Mouse (Mus musculus) MEL (cell line): ENCODE results near the gene Tnrc18. TPM values are rescaled to one million over a fixed set of nuclear protein-coding genes. Genes with fewer than 3 reads are reported as not detected.

Source experiments
- DNase-seq: peaks from one replicate; pipeline ENCODE4 v3.0.0; 2011; ENCODE audit warnings: low read depth, low spot score
- H3K27ac ChIP-seq: 2 replicates; pipeline ENCODE4 v1.5.1; 2012; ENCODE audit warnings: low read depth, mild to moderate bottlenecking, control low read depth, low read length, moderate library complexity; ENCODE audit not compliant: control insufficient read depth
- H3K27me3 ChIP-seq, 2 experiments: fragments of 150-350 bp in 1 of 2; sonication (generic) in 1 of 2; 2 replicates each; pipeline ENCODE4 v1.6.1; 2012; ENCODE audit warnings: low read length in 2 of 2, mild to moderate bottlenecking in 2 of 2, improper control_type of control experiment in 1 of 2, moderate library complexity in 1 of 2; ENCODE audit not compliant: insufficient read depth in 2 of 2, control insufficient read depth in 1 of 2
- H3K36me3 ChIP-seq, 2 experiments: 2 replicates each; pipeline ENCODE4 v1.6.1; 2012 to 2014; ENCODE audit warnings: low read length in 2 of 2, improper control_type of control experiment in 1 of 2, inconsistent platforms in 1 of 2, mild to moderate bottlenecking in 1 of 2; ENCODE audit not compliant: insufficient read depth in 2 of 2, control insufficient read depth in 1 of 2
- H3K4me1 ChIP-seq, 2 experiments: fragments of 150-350 bp in 1 of 2; sonication (generic) in 1 of 2; 2 replicates each; pipeline ENCODE4 v1.6.1; 2012; ENCODE audit warnings: low read length in 2 of 2, improper control_type of control experiment in 1 of 2, mild to moderate bottlenecking in 1 of 2; ENCODE audit not compliant: insufficient read depth in 2 of 2, control insufficient read depth in 1 of 2
- H3K4me3 ChIP-seq, 2 experiments: fragments of 150-350 bp in 1 of 2; sonication (generic) in 1 of 2; 2 replicates each; pipeline ENCODE4 v1.5.1; 2012; ENCODE audit warnings: low read depth in 2 of 2, low read length in 2 of 2, mild to moderate bottlenecking in 2 of 2, moderate library complexity in 2 of 2, control low read depth in 1 of 2, improper control_type of control experiment in 1 of 2; ENCODE audit not compliant: control insufficient read depth in 1 of 2, insufficient read depth in 1 of 2
- H3K79me2 ChIP-seq: 2 replicates; pipeline ENCODE4 v1.6.1; 2012; ENCODE audit warnings: mild to moderate bottlenecking, low read length, moderate library complexity; ENCODE audit not compliant: control insufficient read depth, poor library complexity, insufficient read depth
- H3K9ac ChIP-seq: 2 replicates; pipeline ENCODE4 v1.6.1; 2012; ENCODE audit warnings: low read depth, mild to moderate bottlenecking, control low read depth, low read length, moderate library complexity; ENCODE audit not compliant: control insufficient read depth, poor library complexity, severe bottlenecking
- H3K9me3 ChIP-seq: fragments of 150-350 bp; sonication (generic); replicated peaks from 2 replicates; pipeline ENCODE4 v1.6.1; 2012; ENCODE audit warnings: mild to moderate bottlenecking, low read length, improper control_type of control experiment, moderate library complexity; ENCODE audit not compliant: insufficient read depth
- EP300 ChIP-seq, 2 experiments: IDR thresholded peaks; 2 replicates each; pipeline ENCODE4 v1.6.1; 2011; ENCODE audit warnings: improper control_type of control experiment in 2 of 2, low read length in 2 of 2, low read depth in 1 of 2, mild to moderate bottlenecking in 1 of 2
- ETS1 ChIP-seq: IDR thresholded peaks from 2 replicates; pipeline ENCODE4 v1.6.1; 2012; ENCODE audit warnings: low read depth, mild to moderate bottlenecking, inconsistent platforms, low read length, improper control_type of control experiment, moderate library complexity
- MAZ ChIP-seq: IDR thresholded peaks from 2 replicates; pipeline ENCODE4 v1.6.1; 2012; ENCODE audit warnings: low read depth, mild to moderate bottlenecking, inconsistent platforms, low read length, improper control_type of control experiment
- MEF2A ChIP-seq: IDR thresholded peaks from 2 replicates; pipeline ENCODE4 v1.6.1; 2014; ENCODE audit warnings: low read depth, mild to moderate bottlenecking, inconsistent platforms, low read length, improper control_type of control experiment; ENCODE audit not compliant: poor library complexity, insufficient replicate concordance, severe bottlenecking; ENCODE audit errors: extremely low read depth
- SIN3A ChIP-seq: IDR thresholded peaks from 2 replicates; pipeline ENCODE4 v1.6.1; 2012; ENCODE audit warnings: low read length, improper control_type of control experiment, inconsistent platforms
- SMC3 ChIP-seq: IDR thresholded peaks from 2 replicates; pipeline ENCODE4 v1.6.1; 2011; ENCODE audit warnings: low read depth, low read length, improper control_type of control experiment
- TCF12 ChIP-seq: IDR thresholded peaks from 2 replicates; pipeline ENCODE4 v1.6.1; 2014; ENCODE audit warnings: low read depth, mild to moderate bottlenecking, inconsistent platforms, low read length, improper control_type of control experiment, moderate library complexity
- ZC3H11A ChIP-seq: IDR thresholded peaks from 2 replicates; pipeline ENCODE4 v1.6.1; 2012; ENCODE audit warnings: low read depth, mild to moderate bottlenecking, inconsistent platforms, low read length, improper control_type of control experiment
- ZKSCAN1 ChIP-seq: IDR thresholded peaks from 2 replicates; pipeline ENCODE4 v1.6.1; 2012; ENCODE audit warnings: low read depth, mild to moderate bottlenecking, inconsistent platforms, low read length, improper control_type of control experiment, moderate library complexity
- ZMIZ1 ChIP-seq: IDR thresholded peaks from 2 replicates; pipeline ENCODE4 v1.6.1; 2012; ENCODE audit warnings: low read depth, mild to moderate bottlenecking, inconsistent platforms, low read length, improper control_type of control experiment, moderate library complexity
- polyA plus RNA-seq, 2 experiments: library from polyadenylated mRNA; stranded (reverse) in 1 of 2; unstranded in 1 of 2; fragments of >175 nt in 1 of 2; fragments of >200 nt in 1 of 2; gene quantifications; 2 replicates each; pipeline versions ENCODE4 v1.2.1 to v1.2.4; 2012; ENCODE audit warnings: low replicate concordance in 2 of 2, low read depth in 1 of 2; ENCODE audit not compliant: insufficient read length in 2 of 2, insufficient read depth in 1 of 2, missing spikeins in 1 of 2
- total RNA-seq: library from RNA; depleted of rRNA; stranded (reverse); fragments of 300-350 nt; gene quantifications from 2 replicates; pipeline ENCODE4 v1.2.3, GENCODE M21; 2012

The Tnrc18 gene
- total and polyA plus RNA-seq, 3 experiments, result 0.31 to 3.4 TPM; not detected in 1

GRCm38 (mm10) chr5:142766708-142767107 lies 50.8 kb downstream of the Tnrc18 start:
- Histone ChIP-seq H3K4me3 (no peak overlapping the region), H3K4me1 (no peaks in the 10 kb centered on the region), H3K79me2 (no peaks in the 10 kb centered on the region), H3K27ac (no peak overlapping the region)
- DNase-seq, result no peak
- no peak for TF ChIP-seq SMC3
- TF ChIP-seq MEF2A, result no peak
- no peak for TF ChIP-seq TCF12
- TF ChIP-seq, all 39 proteins: peak for 0
- Histone ChIP-seq H3K27me3 (no peaks in the 10 kb centered on the region), H3K9me3 (no peaks in the 10 kb centered on the region), H3K9ac (no peak overlapping the region), H3K36me3 (no peaks in the 10 kb centered on the region)

- Histone ChIP-seq H3K9me3 (no peaks in the 10 kb centered on the region), H3K9ac (no peak overlapping the region), H3K4me1 (no peaks in the 10 kb centered on the region), H3K36me3 (no peaks in the 10 kb centered on the region), H3K27me3 (no peaks in the 10 kb centered on the region), H3K79me2 (no peaks in the 10 kb centered on the region), H3K4me3 (no peak overlapping the region), H3K27ac (no peak overlapping the region)
- DNase-seq, result no peak
- TF ChIP-seq SIN3A, result no peak
- no peak for TF ChIP-seq MAZ
- TF ChIP-seq EP300 (IDR thresholded peaks at IDR 0.05; ENCODE audit: low read depth in 1 of 2, low read length in 2 of 2), result no peak
- no peak for TF ChIP-seq ETS1
- TF ChIP-seq ZMIZ1, result no peak
- no peak for TF ChIP-seq ZKSCAN1
Measured at GRCm38 (mm10) chr5:142764889-142765288, 52.6 kb downstream of the Tnrc18 start.

DNA sequence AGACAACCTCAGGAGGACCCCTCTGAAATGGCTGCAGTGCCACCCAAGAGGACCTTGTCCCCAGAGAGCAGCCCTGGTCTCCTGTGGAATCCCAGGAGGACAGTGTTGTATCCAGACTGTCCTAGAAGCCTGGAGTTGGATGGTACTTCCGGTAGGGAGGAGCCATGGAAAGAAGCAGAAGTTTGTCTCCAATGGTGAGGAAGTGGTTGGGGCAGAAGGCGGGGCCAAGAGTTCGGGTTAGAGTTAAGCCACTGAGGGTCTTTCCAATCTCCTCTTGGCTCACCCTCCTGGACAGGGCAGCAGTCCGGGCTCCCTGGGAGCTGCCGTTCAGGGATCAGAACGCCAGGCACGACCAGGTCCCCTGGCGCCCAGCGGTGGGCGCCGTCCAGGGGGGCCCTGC lies 53.2 kb downstream of the Tnrc18 start:
- H3K9ac ChIP-seq, result no peak overlapping the region
- H3K36me3 ChIP-seq, result no peaks in the 10 kb centered on the region
- H3K4me1 ChIP-seq, result no peaks in the 10 kb centered on the region
- TF ChIP-seq ZC3H11A (no peak), ZMIZ1 (no peak)
- no peaks in the 10 kb centered on the region for H3K79me2 ChIP-seq
- H3K9me3 ChIP-seq, result no peaks in the 10 kb centered on the region
- H3K4me3 ChIP-seq, result no peak overlapping the region
- no peak for DNase-seq
- no peaks in the 10 kb centered on the region for H3K27me3 ChIP-seq
- no peak overlapping the region for H3K27ac ChIP-seq
